In genomic region chr19:21373073-21373755, GRCm38 (mm10) we compare ENCODE assay signal across 8 mouse cellular contexts.
A peak's percentile ranks its signal among the peaks of the same experiment; 100 is the strongest.
DNase-seq lines count a peak whose midpoint lies in the region; ATAC-seq and TF ChIP-seq lines count a peak whose summit lies in the region.

No protein-coding gene starts in this region.

- no peak for TF ChIP-seq POLR2A in cortical plate, adult 2 months (IDR thresholded peaks at IDR 0.05; ENCODE audit: extremely low read depth, insufficient read depth, low read length)

- H3K27ac ChIP-seq in cortical plate, adult 2 months (ENCODE audit: insufficient read depth, low read length), result no peak overlapping the region
- H3K27ac ChIP-seq in heart, embryonic 12.5 days (ENCODE audit: poor library complexity, severe bottlenecking), result no peak overlapping the region

- CTCF ChIA-PET in Patski (lab: Charles Lee), result interaction anchor here (0.6 to 2.0 kb wide), 10 partner anchors 8 to 339 kb away, joined by 3 to 6 read pairs (median 3); no protein-coding TSS in a partner anchor

- 0 out of 2 replicates have a peak, but pooled peaks cover 2% of the 10 kb centered on the region for H3K9me3 ChIP-seq in heart, embryonic 12.5 days (replicated peaks)

- H3K9ac ChIP-seq in heart, embryonic 12.5 days, result no peak overlapping the region

- 52% methylated on average over 11 of the region's 11 CpGs for WGBS in heart, embryonic 12.5 days

- peak; percentile 29 to 44 for DNase-seq in heart, adult 9 months (ENCODE audit: low spot score in 2 of 2)
- DNase-seq in heart, adult 11 months, result no peak
- DNase-seq in Patski (ENCODE audit: low read depth, low spot score), result peak; percentile 13
- peak; percentile 24 to 40 for DNase-seq in kidney, postnatal 4 days
- peak; percentile 72 for DNase-seq in mesoderm, embryonic 11.5 days (ENCODE audit: low read depth, low spot score)
- peak; percentile 80 for DNase-seq in splenic B cell, adult 2 months (ENCODE audit: low read depth, low spot score)

- in situ Hi-C loops in Patski (cut with MboI; ENCODE audit: low pct_unique_long_range_greater_than_20kb), result loop anchor here (5.0 to 10.0 kb wide), 3 partner anchors 189 to 362 kb away; no protein-coding TSS in a partner anchor

- peaks cover 27% of the 10 kb centered on the region for H3K27me3 ChIP-seq in Patski
- H3K27me3 ChIP-seq in heart, embryonic 12.5 days (replicated peaks), result 0 out of 2 replicates have a peak, but pooled peaks cover 3% of the 10 kb centered on the region
- no peaks in the 10 kb centered on the region for H3K27me3 ChIP-seq in splenic B cell, adult 2 months (ENCODE audit: control insufficient read depth, insufficient read depth, low read length, poor library complexity, severe bottlenecking)

- ATAC-seq in Patski, result peak; percentile 85
- ATAC-seq in heart, embryonic 12.5 days (ENCODE audit: insufficient number of reproducible peaks, low FRiP score), result 0 out of 2 replicates have a peak, but pooled peaks have one; percentile 6

- POLR2A ChIA-PET in Patski (lab: Charles Lee), result no interaction called here

- H3K36me3 ChIP-seq in heart, embryonic 12.5 days, result no peaks in the 10 kb centered on the region
- H3K36me3 ChIP-seq in splenic B cell, adult 2 months (ENCODE audit: control insufficient read depth, insufficient read depth, low read length, poor library complexity, severe bottlenecking), result no peaks in the 10 kb centered on the region

- no peak overlapping the region for H3K4me3 ChIP-seq in cortical plate, adult 2 months (ENCODE audit: insufficient read depth, low read length)
- no peak overlapping the region for H3K4me3 ChIP-seq in heart, embryonic 12.5 days

- peak; percentile 85 for TF ChIP-seq CTCF in Patski (IDR thresholded peaks at IDR 0.05)
- peak; percentile 65; the same call in 1 of the 2 replicates for TF ChIP-seq CTCF in cortical plate, adult 2 months (IDR thresholded peaks at IDR 0.05; ENCODE audit: extremely low read depth, insufficient read depth, low read length)

- H3K4me2 ChIP-seq in heart, embryonic 12.5 days, result no peak overlapping the region

- no peaks in the 10 kb centered on the region; the same call in 1 of the 2 replicates for H3K4me1 ChIP-seq in cortical plate, adult 2 months (ENCODE audit: control insufficient read depth, insufficient read depth, low read length)
- no peaks in the 10 kb centered on the region for H3K4me1 ChIP-seq in heart, embryonic 12.5 days (replicated peaks)
